Mouse (Mus musculus) kidney, adult 2 months (tissue): ENCODE measurements around the gene Kcnc4. TPM values are rescaled to one million over a fixed set of nuclear protein-coding genes. Genes with fewer than 3 reads are reported as not detected.

Experiments
- DNase-seq: peaks from one replicate; pipeline ENCODE4 v3.0.0; 2021
- H3K27ac ChIP-seq: fragments of 200-500 bp; 2 replicates; pipeline ENCODE4 v1.5.1; 2012; ENCODE audit warnings: low read depth, low read length, control low read depth, inconsistent platforms; ENCODE audit not compliant: insufficient read depth
- H3K27me3 ChIP-seq: fragments of 200-500 bp; replicated peaks from 2 replicates; pipeline ENCODE4 v1.6.1; 2012; ENCODE audit warnings: mild to moderate bottlenecking, moderate library complexity, low read length, inconsistent platforms; ENCODE audit not compliant: control insufficient read depth, insufficient read depth
- H3K36me3 ChIP-seq: fragments of 200-500 bp; 2 replicates; pipeline ENCODE4 v1.6.1; 2012; ENCODE audit warnings: mild to moderate bottlenecking, moderate library complexity, low read length, inconsistent platforms; ENCODE audit not compliant: control insufficient read depth, insufficient read depth
- H3K4me1 ChIP-seq: fragments of 200-500 bp; 2 replicates; pipeline ENCODE4 v1.6.1; 2011; ENCODE audit warnings: low read length; ENCODE audit not compliant: control insufficient read depth, insufficient read depth
- H3K4me3 ChIP-seq: fragments of 200-500 bp; 2 replicates; pipeline ENCODE4 v1.5.1; 2011; ENCODE audit warnings: mild to moderate bottlenecking, low read depth, low read length, control low read depth; ENCODE audit not compliant: insufficient read depth
- CTCF ChIP-seq: fragments of 200-500 bp; conservative IDR thresholded peaks from 2 replicates; pipeline ENCODE4 v1.5.1; 2011; ENCODE audit warnings: low read depth, mild to moderate bottlenecking, control low read depth, low read length, moderate library complexity, mixed read lengths; ENCODE audit not compliant: insufficient read depth, insufficient read length
- POLR2A ChIP-seq: fragments of 200-500 bp; IDR thresholded peaks from one replicate; pipeline ENCODE4 v1.6.1; 2011; ENCODE audit warnings: low read depth, low read length, control low read depth
- WGBS: fragments of 180-500 bp; shearing (Covaris S2); methylation state at CpG from one replicate; pipeline ENCODE4 v1.1.7; 2018; 5-methylcytosine and 5-hydroxymethylcytosine counted together
- polyA plus RNA-seq: library from polyadenylated mRNA; depleted of rRNA; stranded (reverse); fragments of >200 nt; gene quantifications from 2 replicates; pipeline ENCODE4 v1.2.3, GENCODE M21; 2012; rRNA removed

The Kcnc4 gene
- polyA plus RNA-seq, 1 experiment, result 0.78 TPM

DNA sequence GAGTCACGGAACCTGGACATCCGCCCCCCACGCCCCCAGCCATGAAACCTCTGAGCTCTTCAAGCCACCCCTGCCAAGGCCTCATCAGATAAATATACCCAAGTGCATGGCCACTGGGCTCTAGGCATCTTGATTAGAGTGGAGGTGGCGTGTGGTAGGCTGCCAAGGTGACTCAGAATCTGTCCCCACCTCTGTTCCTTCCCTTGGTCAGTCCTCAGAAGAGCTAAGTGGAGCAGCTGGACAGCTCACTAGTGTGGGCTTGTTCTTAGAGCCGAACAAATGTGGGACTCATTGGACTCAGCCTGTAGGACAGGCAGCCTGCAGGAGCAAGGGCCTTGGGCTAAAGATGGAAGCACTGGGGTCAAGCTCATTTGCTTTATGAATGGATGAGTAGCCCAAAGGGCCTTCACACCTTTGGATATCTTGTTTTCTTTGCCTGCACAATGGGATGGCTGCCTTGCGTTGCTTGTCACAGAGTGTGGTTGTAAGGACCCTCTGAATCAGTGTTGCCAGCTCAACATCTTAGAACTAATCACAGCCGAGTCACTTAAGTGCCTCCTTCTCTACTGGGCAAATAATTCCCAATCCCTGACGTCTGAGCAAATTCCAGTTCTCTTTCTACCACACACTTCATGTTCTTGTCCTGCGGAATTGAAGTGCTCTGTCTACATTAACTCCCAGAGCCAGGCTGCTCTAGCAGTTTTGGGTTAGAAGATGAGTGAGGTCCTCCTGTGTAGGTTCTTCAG is 42.6 kb downstream of the Kcnc4 start:
- TF ChIP-seq POLR2A (no peak), CTCF (no peak)
- Histone ChIP-seq H3K4me3 (no peak overlapping the region), H3K36me3 (no peaks in the 10 kb centered on the region), H3K27ac (no peak overlapping the region), H3K4me1 (no peaks in the 10 kb centered on the region), H3K27me3 (no peaks in the 10 kb centered on the region)
- 88% methylated on average over 9 of the region's 9 CpGs for WGBS
- DNase-seq, result no peak

DNA sequence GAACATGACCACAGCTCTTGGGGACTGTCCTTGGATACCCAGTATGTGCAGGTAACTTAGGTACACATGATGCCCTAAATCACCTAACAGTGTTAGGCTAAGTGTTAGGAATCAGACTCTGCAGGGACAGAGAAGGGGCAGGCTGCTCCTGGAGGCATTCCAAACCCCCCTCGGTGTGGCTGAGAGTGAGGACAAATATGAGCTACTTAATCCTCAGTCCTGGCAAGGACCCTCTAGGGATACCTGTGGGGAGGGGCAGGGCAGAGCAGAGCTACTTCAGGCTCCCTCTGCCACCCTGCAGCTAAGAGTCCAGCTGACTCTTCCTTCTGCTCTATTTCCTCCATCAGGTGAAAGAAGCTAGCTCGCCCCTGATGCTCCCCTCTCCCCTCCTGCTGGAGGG is 46.3 kb downstream of the Kcnc4 start:
- DNase-seq, result no peak
- Histone ChIP-seq H3K36me3 (no peaks in the 10 kb centered on the region), H3K27ac (no peak overlapping the region), H3K27me3 (no peaks in the 10 kb centered on the region), H3K4me3 (no peak overlapping the region), H3K4me1 (no peaks in the 10 kb centered on the region)
- no peak for TF ChIP-seq CTCF
- no peak for TF ChIP-seq POLR2A
- WGBS, result 51% methylated on average over 2 of the region's 2 CpGs

DNA sequence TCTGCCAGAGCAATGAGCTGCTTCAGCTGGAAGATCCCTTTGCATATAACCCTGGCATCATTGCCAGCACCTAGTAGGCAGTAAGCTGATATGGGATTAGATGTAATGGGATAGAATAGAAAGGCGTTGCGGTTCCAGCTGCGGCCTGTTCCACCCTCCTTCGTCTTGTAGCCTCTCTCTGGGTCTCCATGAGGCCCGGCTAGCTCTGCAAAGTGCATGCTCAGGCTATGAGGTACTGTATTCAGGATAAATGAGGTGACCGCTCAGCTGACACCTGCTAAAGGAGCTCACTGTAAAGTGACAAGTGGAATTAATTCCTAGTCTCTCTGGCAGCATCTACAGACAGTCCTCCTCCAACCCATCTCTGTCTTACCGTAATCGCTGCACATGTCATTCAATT is 46.8 kb downstream of the Kcnc4 start:
- Histone ChIP-seq H3K27me3 (no peaks in the 10 kb centered on the region), H3K36me3 (no peaks in the 10 kb centered on the region), H3K27ac (no peak overlapping the region), H3K4me3 (no peak overlapping the region), H3K4me1 (no peaks in the 10 kb centered on the region)
- WGBS, result 84% methylated on average over 8 of the region's 8 CpGs
- no peak for TF ChIP-seq POLR2A
- no peak for TF ChIP-seq CTCF
- DNase-seq, result no peak

DNA sequence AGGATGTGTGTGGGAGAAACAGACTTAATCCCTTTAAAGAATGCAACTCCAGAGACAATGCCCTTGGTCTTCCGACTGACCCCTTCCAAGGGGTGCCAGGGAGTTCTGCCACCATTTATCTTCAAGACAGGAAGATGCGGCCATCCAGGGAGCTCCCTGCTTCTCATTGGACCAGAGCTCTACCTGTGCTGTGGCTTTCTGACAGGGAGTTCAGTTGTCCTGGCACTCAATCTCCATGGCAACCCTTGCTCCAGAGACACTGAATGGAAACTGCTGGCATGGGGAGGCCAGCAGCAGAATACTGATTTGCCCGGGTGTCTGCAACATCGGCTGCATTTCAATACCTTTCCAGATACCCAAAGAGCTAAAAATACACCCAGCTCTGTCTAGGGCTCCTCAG is 47.7 kb downstream of the Kcnc4 start:
- DNase-seq, result no peak

DNA sequence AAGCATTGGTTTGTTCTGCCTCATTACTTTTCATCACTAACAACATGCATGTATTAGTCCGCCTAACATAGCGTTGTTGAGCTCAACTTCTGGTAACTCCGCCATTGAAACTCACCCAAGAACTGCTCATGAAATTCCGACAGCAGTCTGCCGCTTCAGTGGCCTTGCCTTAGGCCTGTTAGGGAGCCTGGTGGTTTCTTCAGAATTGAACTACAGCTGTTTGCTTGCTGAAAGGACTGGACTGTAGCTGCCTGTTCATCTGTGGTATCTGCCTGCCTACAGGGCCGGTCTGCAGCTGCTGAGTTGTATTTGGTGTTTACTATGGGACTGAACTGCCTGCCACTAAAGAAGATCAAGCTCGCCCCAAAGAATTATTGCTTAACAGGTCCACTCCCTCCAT is 58.0 kb downstream of the Kcnc4 start:
- WGBS, result 83% methylated on average over 7 of the region's 7 CpGs
- H3K27ac ChIP-seq, result no peak overlapping the region
- TF ChIP-seq POLR2A (no peak), CTCF (no peak)
- DNase-seq, result no peak
- H3K36me3 ChIP-seq, result no peaks in the 10 kb centered on the region
- H3K4me3 ChIP-seq, result no peak overlapping the region
- no peaks in the 10 kb centered on the region for H3K4me1 ChIP-seq
- no peaks in the 10 kb centered on the region for H3K27me3 ChIP-seq

More for the DNA sequence above, 47.7 kb downstream of the Kcnc4 start:
- TF ChIP-seq POLR2A, result no peak
- no peak for TF ChIP-seq CTCF
- Histone ChIP-seq H3K4me1 (no peaks in the 10 kb centered on the region), H3K27ac (no peak overlapping the region), H3K27me3 (no peaks in the 10 kb centered on the region), H3K4me3 (no peak overlapping the region), H3K36me3 (no peaks in the 10 kb centered on the region)
- WGBS, result 46% methylated on average over 4 of the region's 4 CpGs

- 73% methylated on average over 5 of the region's 5 CpGs for WGBS
- Histone ChIP-seq H3K4me1 (no peaks in the 10 kb centered on the region), H3K36me3 (no peaks in the 10 kb centered on the region), H3K27me3 (no peaks in the 10 kb centered on the region), H3K27ac (no peak overlapping the region), H3K4me3 (no peak overlapping the region)
- TF ChIP-seq CTCF (no peak), POLR2A (no peak)
- no peak for DNase-seq
These were observed 59.2 kb downstream of the Kcnc4 start for GRCm38 (mm10) chr3:107399991-107400640.

GRCm38 (mm10) chr3:107391198-107391597 is 68.2 kb downstream of the Kcnc4 start:
- 54% methylated on average over 4 of the region's 4 CpGs for WGBS
- H3K4me3 ChIP-seq, result no peak overlapping the region
- TF ChIP-seq CTCF (no peak), POLR2A (no peak)
- H3K36me3 ChIP-seq, result no peaks in the 10 kb centered on the region
- no peak overlapping the region for H3K27ac ChIP-seq
- no peak for DNase-seq
- H3K27me3 ChIP-seq, result no peaks in the 10 kb centered on the region
- H3K4me1 ChIP-seq, result no peaks in the 10 kb centered on the region

Other genes with a start within 250 kb of the Kcnc4 start
- gene Cym, start 237.8 kb downstream of the Kcnc4 start, polyA plus RNA-seq, result 1.9 and 2.4 TPM in 2 replicates
- gene A630076J17Rik, start 228.9 kb downstream of the Kcnc4 start, polyA plus RNA-seq, result not detected in 2 replicates
- 10.8 and 12.8 TPM in 2 replicates for gene Prok1, start 219.8 kb downstream of the Kcnc4 start, polyA plus RNA-seq
- 225 and 280 TPM in 2 replicates for gene Lamtor5, start 180.7 kb downstream of the Kcnc4 start, polyA plus RNA-seq
- gene Slc16a4, start 168.3 kb downstream of the Kcnc4 start, polyA plus RNA-seq, result 48.2 and 50.8 TPM in 2 replicates
- 6.2 and 6.4 TPM in 2 replicates for gene Rbm15, start 125.9 kb downstream of the Kcnc4 start, polyA plus RNA-seq
- 16.0 and 19.2 TPM in 2 replicates for gene Slc6a17, start 58.5 kb upstream of the Kcnc4 start, polyA plus RNA-seq
- gene Ubl4b, start 95.5 kb upstream of the Kcnc4 start, polyA plus RNA-seq, result 0.06 TPM in 1 of 2 replicates, not detected in the other
- gene Alx3, start 135.5 kb upstream of the Kcnc4 start, polyA plus RNA-seq, result not detected in 2 replicates
- not detected in 2 replicates for gene Gm10961, start 171.8 kb upstream of the Kcnc4 start, polyA plus RNA-seq
- gene Strip1, start 172.1 kb upstream of the Kcnc4 start, polyA plus RNA-seq, result 46.0 and 54.1 TPM in 2 replicates
- gene Ahcyl1, start 237.0 kb upstream of the Kcnc4 start, polyA plus RNA-seq, result 88.6 and 101 TPM in 2 replicates